Mouse (Mus musculus) R1 (cell line): ENCODE data around the gene Opa1.

Experiments used
- DNase-seq: peaks from one replicate; pipeline ENCODE4 v3.0.0-alpha.2; 2018; ENCODE audit warnings: low read depth, low spot score

The Opa1 gene

GRCm38 (mm10) chr16:29689187-29689819 lies 110.2 kb downstream of the Opa1 start:
- DNase-seq, result no peak

- DNase-seq, result no peak
Observed at GRCm38 (mm10) chr16:29693025-29693682, 114.0 kb downstream of the Opa1 start.

- no peak for DNase-seq
Observed at GRCm38 (mm10) chr16:29693791-29694419, 114.8 kb downstream of the Opa1 start.

- no peak for DNase-seq
Observed at GRCm38 (mm10) chr16:29694420-29694959, 115.4 kb downstream of the Opa1 start.
